Mouse (Mus musculus) forebrain, postnatal 0 days (tissue): ENCODE data around the gene Ocel1. TPM values are rescaled to one million over a fixed set of nuclear protein-coding genes. Genes with fewer than 3 reads are reported as not detected.

ENCODE experiments used
- ATAC-seq: fragments of 200-750 bp; cut with Nextera tagmentation; 2 replicates; pipeline ENCODE4 v1.8.0; 2017; ENCODE audit warnings: mild to moderate bottlenecking, moderate library complexity
- DNase-seq: peaks from one replicate; pipeline ENCODE4 v3.0.0-alpha.2; 2015
- H3K27ac ChIP-seq: fragments of 300-500 bp; sonication (generic); 2 replicates; pipeline ENCODE4 v1.5.1; 2014; ENCODE audit warnings: low read depth, mild to moderate bottlenecking, antibody characterized with exemption, low read length, moderate library complexity, mixed read lengths
- H3K27me3 ChIP-seq: fragments of 300-500 bp; sonication (generic); 2 replicates; pipeline ENCODE4 v1.6.1; 2014; ENCODE audit warnings: mild to moderate bottlenecking, low read length, mixed read lengths; ENCODE audit not compliant: insufficient read depth
- H3K36me3 ChIP-seq: fragments of 300-500 bp; sonication (generic); 2 replicates; pipeline ENCODE4 v1.6.1; 2014; ENCODE audit warnings: mild to moderate bottlenecking, moderate library complexity; ENCODE audit not compliant: insufficient read depth
- H3K4me1 ChIP-seq: fragments of 300-500 bp; sonication (generic); 2 replicates; pipeline ENCODE4 v1.6.1; 2014; ENCODE audit warnings: antibody characterized with exemption; ENCODE audit not compliant: insufficient read depth
- H3K4me2 ChIP-seq: fragments of 300-500 bp; sonication (generic); 2 replicates; pipeline ENCODE4 v1.6.1; 2014; ENCODE audit warnings: low read depth, mild to moderate bottlenecking, moderate library complexity
- H3K4me3 ChIP-seq: fragments of 300-500 bp; sonication (generic); 2 replicates; pipeline ENCODE4 v1.5.1; 2014; ENCODE audit warnings: low read depth, low read length, mixed read lengths
- H3K9ac ChIP-seq: fragments of 300-500 bp; sonication (generic); 2 replicates; pipeline ENCODE4 v1.6.1; 2014; ENCODE audit warnings: mild to moderate bottlenecking
- H3K9me3 ChIP-seq: fragments of 300-500 bp; sonication (generic); 2 replicates; pipeline ENCODE4 v1.6.1; 2016; ENCODE audit warnings: low read length
- CTCF ChIP-seq: sonication (generic); IDR thresholded peaks from 2 replicates; pipeline ENCODE4 v1.5.1; 2016; ENCODE audit warnings: antibody characterized with exemption, control low read depth, low read depth
- whole genome bisulfite sequencing: fragments of 180-500 bp; shearing (Covaris S2); extraction: QIAGEN DNeasy Blood & Tissue Kit; methylation state at CpG from one replicate; pipeline ENCODE4 v1.1.7; 2014; 5-methylcytosine and 5-hydroxymethylcytosine counted together
- polyA plus RNA-seq: library from polyadenylated mRNA; unstranded; fragments of >200 nt; fragmentation: Nextera tagmentation; extraction: Ambion mirVana; gene quantifications from 2 replicates; pipeline ENCODE4 v1.2.1, GENCODE M21; 2015
- total RNA-seq: library from RNA; depleted of rRNA; stranded (reverse); fragments of >200 nt; gene quantifications from 2 replicates; pipeline ENCODE4 v1.2.3, GENCODE M21; 2014

Gene Ocel1
- total and polyA plus RNA-seq, 2 experiments from 2014 or later = 6.6 to 14.3 TPM

DNA sequence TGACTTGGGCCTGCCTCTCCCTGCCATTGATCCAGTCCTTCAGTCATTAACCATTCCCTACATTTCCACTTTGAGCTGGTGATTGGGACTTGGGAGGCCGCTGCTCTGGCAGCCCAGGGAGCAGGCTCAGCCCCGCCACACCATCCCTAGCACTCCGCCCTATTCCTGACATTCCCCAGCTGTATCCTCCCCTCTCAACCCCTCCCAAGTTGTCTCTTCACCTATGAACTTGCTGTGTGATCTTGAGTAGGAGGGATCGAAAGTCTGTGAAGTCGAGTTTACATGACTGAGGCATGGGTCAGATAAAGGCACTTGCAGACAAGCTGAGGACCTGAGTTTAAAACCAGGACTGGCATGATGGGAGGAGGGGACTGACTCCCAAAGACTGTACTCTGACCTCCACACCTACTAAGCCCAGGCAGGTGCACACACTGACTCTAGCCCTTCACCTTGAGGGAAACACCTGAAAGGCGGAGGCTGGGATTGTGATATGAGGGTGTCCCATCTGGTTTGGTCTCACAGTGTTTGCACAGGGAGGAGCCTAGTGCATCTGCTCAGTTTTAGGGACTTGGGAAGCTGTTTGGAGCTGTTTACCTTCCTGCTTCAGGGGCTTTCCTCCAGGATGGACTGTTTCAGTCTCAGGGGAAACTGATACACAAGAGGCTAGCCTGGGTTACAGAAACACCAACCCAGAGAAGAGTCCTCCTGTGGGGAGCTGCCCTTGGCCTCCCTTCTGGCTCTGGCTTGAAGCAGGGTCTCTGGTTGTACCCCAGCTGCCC, 32.2 kb downstream of the Ocel1 start:
- no peaks in the 10 kb centered on the region for H3K27me3 ChIP-seq
- no peak for TF ChIP-seq CTCF
- peaks cover 6% of the 10 kb centered on the region; the same call in 1 of the 2 replicates for H3K4me1 ChIP-seq
- DNase-seq = no peak
- H3K36me3 ChIP-seq = peaks cover 9% of the 10 kb centered on the region
- no peak overlapping the region for H3K27ac ChIP-seq
- H3K9me3 ChIP-seq = no peaks in the 10 kb centered on the region
- no peak for ATAC-seq
- no peak overlapping the region for H3K9ac ChIP-seq
- 89% methylated on average over 6 of the region's 6 CpGs for WGBS
- no peak overlapping the region for H3K4me2 ChIP-seq
- no peak overlapping the region for H3K4me3 ChIP-seq

DNA sequence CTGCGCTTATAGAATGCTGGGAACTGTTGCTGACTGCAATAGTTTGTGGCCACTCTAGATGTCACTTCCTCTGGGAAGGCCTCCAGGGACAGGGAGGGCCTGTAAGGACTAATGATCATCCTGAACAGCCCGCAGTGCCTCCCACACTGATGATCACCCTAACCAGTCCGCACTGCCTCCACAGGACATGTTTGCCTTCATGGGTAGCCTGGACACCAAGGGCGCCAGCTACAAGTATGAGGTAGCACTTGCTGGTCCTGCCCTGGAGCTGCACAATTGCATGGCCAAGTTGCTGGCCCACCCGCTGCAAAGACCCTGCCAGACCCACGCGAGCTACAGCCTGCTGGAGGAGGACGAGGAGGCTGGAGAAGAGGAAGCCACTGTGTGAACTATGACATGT, 32.9 kb downstream of the Ocel1 start:
- no peaks in the 10 kb centered on the region for H3K27me3 ChIP-seq
- peaks cover 6% of the 10 kb centered on the region; the same call in 1 of the 2 replicates for H3K4me1 ChIP-seq
- DNase-seq (no peak), ATAC-seq (no peak)
- H3K9ac ChIP-seq = no peak overlapping the region
- WGBS = 95% methylated on average over 8 of the region's 8 CpGs
- peaks cover 3% of the 10 kb centered on the region for H3K36me3 ChIP-seq
- TF ChIP-seq CTCF = no peak
- no peak overlapping the region for H3K4me2 ChIP-seq
- H3K27ac ChIP-seq = no peak overlapping the region
- H3K9me3 ChIP-seq = no peaks in the 10 kb centered on the region
- H3K4me3 ChIP-seq = no peak overlapping the region

DNA sequence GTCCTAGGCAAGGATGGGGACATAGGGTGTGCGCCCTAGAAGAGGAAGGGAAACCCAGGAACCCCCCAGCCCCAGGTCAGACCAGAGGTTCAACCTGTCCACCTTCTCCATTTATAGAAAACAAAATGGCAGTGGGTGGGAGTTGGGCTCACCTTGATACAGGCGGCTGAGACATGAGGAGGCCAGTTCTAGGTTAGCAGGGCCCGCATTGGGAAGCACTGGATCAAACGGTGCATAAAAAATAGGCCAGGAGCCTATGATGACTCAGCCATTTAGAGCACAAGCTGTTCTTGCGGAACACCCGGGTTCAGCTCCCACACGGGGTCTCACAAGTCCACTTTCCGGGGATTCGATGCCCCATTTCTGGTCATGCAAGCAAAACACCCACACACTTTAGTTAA, 33.9 kb downstream of the Ocel1 start:
- no peak overlapping the region for H3K27ac ChIP-seq
- peaks cover 6% of the 10 kb centered on the region; the same call in 1 of the 2 replicates for H3K4me1 ChIP-seq
- H3K9ac ChIP-seq = no peak overlapping the region
- H3K36me3 ChIP-seq = peaks cover 3% of the 10 kb centered on the region
- no peaks in the 10 kb centered on the region for H3K27me3 ChIP-seq
- ATAC-seq = no peak
- H3K9me3 ChIP-seq = no peaks in the 10 kb centered on the region
- no peak overlapping the region for H3K4me2 ChIP-seq
- WGBS = 83% methylated on average over 9 of the region's 9 CpGs
- no peak for DNase-seq
- no peak for TF ChIP-seq CTCF
- no peak overlapping the region for H3K4me3 ChIP-seq

DNA sequence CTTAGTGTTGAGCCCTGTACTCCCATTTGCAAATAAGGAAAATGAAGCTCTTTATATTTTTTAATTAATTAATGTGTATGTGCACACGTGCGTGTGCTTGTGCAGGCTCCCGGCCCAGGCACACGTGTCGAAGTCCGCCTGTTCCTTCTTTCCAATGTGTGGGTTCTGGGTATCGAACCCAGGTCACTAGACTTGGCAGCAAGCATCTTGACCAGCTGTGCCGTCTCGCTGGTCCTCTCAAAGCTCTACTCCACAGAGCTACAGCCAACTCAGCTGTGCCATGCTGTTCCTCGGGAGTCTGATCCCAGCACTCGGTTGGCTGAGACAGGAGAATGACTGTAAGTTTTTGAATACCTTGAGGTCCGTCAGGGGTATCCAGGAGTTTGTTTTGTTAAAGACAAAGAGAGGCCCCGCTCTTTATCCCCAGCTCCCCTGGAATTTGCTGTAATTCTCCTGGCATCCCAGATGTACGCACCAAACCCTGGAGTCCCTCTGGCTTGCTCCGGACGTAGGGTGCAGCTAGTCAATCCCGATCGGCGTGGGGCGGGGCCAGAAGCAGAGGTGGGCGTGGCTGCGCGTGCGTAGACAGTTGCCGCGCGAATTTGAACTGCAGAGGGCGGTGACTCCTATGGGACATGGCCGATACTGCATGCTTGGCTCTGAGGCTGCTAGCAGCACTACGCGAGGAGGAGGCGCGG, 34.5 kb downstream of the Ocel1 start, which contains the start of gene Ankle1:
TSS of gene Ankle1 (plus strand) at position 610 of the 698 bp plus-strand sequence.
- H3K27me3 ChIP-seq = no peaks in the 10 kb centered on the region
- H3K36me3 ChIP-seq = peaks cover 3% of the 10 kb centered on the region
- no peaks in the 10 kb centered on the region for H3K9me3 ChIP-seq
- WGBS = 17% methylated on average over 33 of the region's 33 CpGs
- H3K4me2 ChIP-seq = peak within 1 kb of the TSS; percentile 93
- peak within 1 kb of the TSS; percentile 37 for H3K4me3 ChIP-seq
- H3K4me1 ChIP-seq = peaks cover 6% of the 10 kb centered on the region; the same call in 1 of the 2 replicates
- H3K27ac ChIP-seq = no peak within 1 kb of the TSS
- TF ChIP-seq CTCF = peak; percentile 81
- H3K9ac ChIP-seq = peak within 1 kb of the TSS; percentile 33
- peak; percentile 95 for ATAC-seq
- DNase-seq = peak; percentile 94

DNA sequence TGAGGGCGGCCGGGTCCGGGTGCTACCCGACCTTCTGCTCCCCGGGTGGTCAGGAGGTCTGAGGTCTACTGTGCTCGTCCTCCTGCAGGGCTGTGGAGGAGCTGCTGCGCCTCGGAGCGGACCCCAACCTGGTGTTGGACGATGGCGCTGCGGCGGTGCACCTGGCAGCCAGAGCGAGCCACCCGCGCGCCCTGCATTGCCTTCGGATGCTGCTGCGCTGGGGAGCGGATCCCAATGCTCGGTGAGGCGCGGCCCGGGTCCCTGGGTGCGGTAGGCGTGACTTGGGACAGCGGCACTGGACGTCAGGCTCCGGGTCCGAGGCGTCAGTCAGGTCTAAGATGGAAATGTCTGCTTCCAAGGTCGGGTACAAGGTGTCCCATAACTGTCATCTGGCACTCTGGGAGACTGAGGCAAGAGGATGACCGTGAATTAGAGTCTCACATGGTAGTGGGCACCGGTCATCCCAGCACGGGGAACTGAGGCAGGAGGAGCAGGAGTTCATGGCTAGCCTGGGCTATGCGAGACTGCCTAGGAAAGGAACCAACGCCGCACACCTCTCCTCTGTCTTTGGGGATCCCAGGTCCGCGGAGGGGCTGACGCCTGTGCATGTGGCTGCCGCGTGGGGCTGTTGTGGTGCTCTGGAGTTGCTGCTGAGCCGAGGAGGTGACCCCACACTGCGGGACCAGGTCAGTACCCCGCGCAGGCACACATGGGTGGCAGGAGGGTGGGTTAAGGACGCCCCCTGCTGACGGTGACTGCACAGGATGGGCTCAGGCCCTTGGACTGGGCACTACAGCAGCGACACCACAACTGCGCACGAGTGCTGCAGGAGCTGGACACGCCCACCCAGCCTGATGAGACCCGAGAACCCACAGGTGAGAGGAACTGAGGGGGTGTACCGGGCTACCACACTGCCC, 35.3 kb downstream of the Ocel1 start:
- peaks cover 6% of the 10 kb centered on the region; the same call in 1 of the 2 replicates for H3K4me1 ChIP-seq
- H3K9me3 ChIP-seq = no peaks in the 10 kb centered on the region
- no peaks in the 10 kb centered on the region for H3K27me3 ChIP-seq
- TF ChIP-seq CTCF = peak; percentile 69
- H3K4me2 ChIP-seq = peak overlapping the region; percentile 93
- no peak overlapping the region for H3K27ac ChIP-seq
- DNase-seq = peak; percentile 19
- peak; percentile 38 for ATAC-seq
- peaks cover 3% of the 10 kb centered on the region; the same call in 1 of the 2 replicates for H3K36me3 ChIP-seq
- WGBS = under 1% methylated on average over 55 of the region's 55 CpGs
- peak overlapping the region; percentile 33; the same call in 1 of the 2 replicates for H3K9ac ChIP-seq
- peak overlapping the region; percentile 37 for H3K4me3 ChIP-seq

DNA sequence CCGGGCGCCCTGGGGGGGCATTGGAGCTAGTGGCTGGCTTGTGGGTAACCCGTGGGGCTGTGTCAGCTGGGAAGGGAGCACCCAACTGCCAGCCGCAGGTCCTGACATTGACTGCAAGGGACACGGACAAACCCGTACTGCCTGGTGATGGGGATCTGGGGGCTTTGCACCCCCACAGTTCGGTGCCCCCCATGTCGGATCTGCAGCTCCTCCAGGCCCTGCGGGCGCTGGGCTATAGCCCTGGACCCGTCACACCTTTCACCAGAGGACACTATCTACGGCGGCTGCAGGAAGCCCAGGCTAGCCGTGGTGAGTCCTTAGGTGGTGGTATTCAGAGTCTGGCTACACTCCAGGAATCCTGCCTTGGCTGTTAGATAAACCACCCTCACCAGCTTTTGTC, 36.3 kb downstream of the Ocel1 start:
- Histone ChIP-seq H3K36me3 (peaks cover 3% of the 10 kb centered on the region; the same call in 1 of the 2 replicates), H3K27me3 (no peaks in the 10 kb centered on the region), H3K4me3 (no peak overlapping the region), H3K9ac (no peak overlapping the region), H3K4me1 (peaks cover 6% of the 10 kb centered on the region; the same call in 1 of the 2 replicates), H3K27ac (no peak overlapping the region), H3K4me2 (no peak overlapping the region), H3K9me3 (no peaks in the 10 kb centered on the region)
- ATAC-seq (no peak), DNase-seq (no peak)
- no peak for TF ChIP-seq CTCF
- 95% methylated on average over 14 of the region's 14 CpGs for WGBS
